Mouse (Mus musculus) midbrain, embryonic 14.5 days (tissue): ENCODE measurements around the gene Mrgprh. TPM values are rescaled to one million over a fixed set of nuclear protein-coding genes. Genes with fewer than 3 reads are reported as not detected.

Experiments
- ATAC-seq: fragments of 200-750 bp; cut with Nextera tagmentation; 2 replicates; pipeline ENCODE4 v1.8.0; 2017; ENCODE audit warnings: moderate number of reproducible peaks, moderate library complexity; ENCODE audit not compliant: low FRiP score, low TSS enrichment
- DNase-seq: peaks from one replicate; pipeline ENCODE4 v3.0.0-alpha.2; 2015
- H3K27ac ChIP-seq: fragments of 300-500 bp; sonication (generic); replicated peaks from 2 replicates; pipeline ENCODE4 v1.5.1; 2014; ENCODE audit warnings: mild to moderate bottlenecking, low read depth, low read length, moderate library complexity
- H3K27me3 ChIP-seq: fragments of 300-500 bp; sonication (generic); 2 replicates; pipeline ENCODE4 v1.6.1; 2014; ENCODE audit warnings: low read length, control low read depth, mixed read lengths; ENCODE audit not compliant: control insufficient read depth, insufficient read depth
- H3K36me3 ChIP-seq: fragments of 300-500 bp; sonication (generic); 2 replicates; pipeline ENCODE4 v1.6.1; 2014; ENCODE audit warnings: low read length, control low read depth; ENCODE audit not compliant: control insufficient read depth, insufficient read depth
- H3K4me1 ChIP-seq: fragments of 300-500 bp; sonication (generic); 2 replicates; pipeline ENCODE4 v1.6.1; 2014; ENCODE audit warnings: mild to moderate bottlenecking, antibody characterized with exemption, low read length, control low read depth; ENCODE audit not compliant: control insufficient read depth, insufficient read depth
- H3K4me2 ChIP-seq: fragments of 300-500 bp; sonication (generic); 2 replicates; pipeline ENCODE4 v1.6.1; 2014; ENCODE audit warnings: mild to moderate bottlenecking, low read length, moderate library complexity
- H3K4me3 ChIP-seq: fragments of 300-500 bp; sonication (generic); replicated peaks from 2 replicates; pipeline ENCODE4 v1.5.1; 2014; ENCODE audit warnings: low read depth, low read length
- H3K9ac ChIP-seq: fragments of 300-500 bp; sonication (generic); replicated peaks from 2 replicates; pipeline ENCODE4 v1.6.1; 2014; ENCODE audit warnings: mild to moderate bottlenecking, low read length, moderate library complexity
- H3K9me3 ChIP-seq: fragments of 300-500 bp; sonication (generic); 2 replicates; pipeline ENCODE4 v1.6.1; 2016; ENCODE audit warnings: low read length, control low read depth, mixed read lengths; ENCODE audit not compliant: control insufficient read depth
- WGBS: fragments of 180-500 bp; shearing (Covaris S2); extraction: QIAGEN DNeasy Blood & Tissue Kit; methylation state at CpG from one replicate; pipeline ENCODE4 v1.1.7; 2014; 5-methylcytosine and 5-hydroxymethylcytosine counted together
- polyA plus RNA-seq: library from polyadenylated mRNA; unstranded; fragments of >200 nt; fragmentation: Nextera tagmentation; extraction: Ambion mirVana; gene quantifications from 2 replicates; pipeline ENCODE4 v1.2.1, GENCODE M21; 2014

Gene Mrgprh
- polyA plus RNA-seq, 1 experiment from 2014 or later, result not detected

- H3K9ac ChIP-seq, result no peak overlapping the region
- DNase-seq (peak; percentile 37), ATAC-seq (no peak; the same call in 1 of the 2 replicates)
- no peaks in the 10 kb centered on the region for H3K27me3 ChIP-seq
- peaks cover 24% of the 10 kb centered on the region for H3K36me3 ChIP-seq
- H3K4me2 ChIP-seq, result no peak overlapping the region
- no peak overlapping the region for H3K27ac ChIP-seq
- no peaks in the 10 kb centered on the region for H3K4me1 ChIP-seq
- WGBS, result 14% methylated on average over 11 of the region's 12 CpGs
- H3K9me3 ChIP-seq, result no peaks in the 10 kb centered on the region
- no peak overlapping the region for H3K4me3 ChIP-seq
Observed at GRCm38 (mm10) chr17:12903372-12904333, 27.8 kb downstream of the Mrgprh start.

GRCm38 (mm10) chr17:12904349-12904748, 28.5 kb downstream of the Mrgprh start:
- no peak for ATAC-seq
- no peak for DNase-seq
- Histone ChIP-seq H3K27ac (no peak overlapping the region), H3K27me3 (no peaks in the 10 kb centered on the region), H3K9ac (no peak overlapping the region), H3K36me3 (peaks cover 24% of the 10 kb centered on the region), H3K4me2 (no peak overlapping the region), H3K4me3 (no peak overlapping the region), H3K9me3 (no peaks in the 10 kb centered on the region), H3K4me1 (no peaks in the 10 kb centered on the region)
- 62% methylated on average over 1 of the region's 1 CpGs for WGBS

GRCm38 (mm10) chr17:12905810-12906209, 30.0 kb downstream of the Mrgprh start:
- Histone ChIP-seq H3K9ac (no peak overlapping the region), H3K4me3 (no peak overlapping the region), H3K36me3 (peaks cover 19% of the 10 kb centered on the region), H3K4me2 (no peak overlapping the region), H3K9me3 (no peaks in the 10 kb centered on the region), H3K4me1 (no peaks in the 10 kb centered on the region), H3K27me3 (no peaks in the 10 kb centered on the region), H3K27ac (no peak overlapping the region)
- ATAC-seq, result no peak
- no peak for DNase-seq
- WGBS, result 91% methylated on average over 4 of the region's 4 CpGs

GRCm38 (mm10) chr17:12906436-12906835, 30.6 kb downstream of the Mrgprh start:
- Histone ChIP-seq H3K4me2 (no peak overlapping the region), H3K9me3 (no peaks in the 10 kb centered on the region), H3K4me3 (no peak overlapping the region), H3K36me3 (peaks cover 25% of the 10 kb centered on the region), H3K9ac (no peak overlapping the region), H3K4me1 (no peaks in the 10 kb centered on the region), H3K27ac (no peak overlapping the region), H3K27me3 (no peaks in the 10 kb centered on the region)
- DNase-seq (no peak), ATAC-seq (no peak)
- WGBS, result 95% methylated on average over 9 of the region's 9 CpGs

GRCm38 (mm10) chr17:12909361-12910280, 33.8 kb downstream of the Mrgprh start, which contains the start of gene Pnldc1:
Gene Pnldc1, minus strand, starts transcription at chr17:12910230.
- H3K9ac ChIP-seq, result no peak within 1 kb of the TSS
- no peak within 1 kb of the TSS for H3K4me3 ChIP-seq
- ATAC-seq, result no peak
- no peak within 1 kb of the TSS for H3K27ac ChIP-seq
- DNase-seq, result no peak
- no peaks in the 10 kb centered on the region for H3K4me1 ChIP-seq
- H3K36me3 ChIP-seq, result peaks cover 53% of the 10 kb centered on the region
- H3K27me3 ChIP-seq, result no peaks in the 10 kb centered on the region
- no peak within 1 kb of the TSS for H3K4me2 ChIP-seq
- H3K9me3 ChIP-seq, result no peaks in the 10 kb centered on the region
- WGBS, result 82% methylated on average over 35 of the region's 35 CpGs

GRCm38 (mm10) chr17:12910391-12910790, 34.6 kb downstream of the Mrgprh start:
- H3K27ac ChIP-seq, result no peak overlapping the region
- DNase-seq, result no peak
- no peaks in the 10 kb centered on the region for H3K9me3 ChIP-seq
- no peaks in the 10 kb centered on the region for H3K27me3 ChIP-seq
- WGBS, result 90% methylated on average over 8 of the region's 8 CpGs
- no peak for ATAC-seq
- H3K4me2 ChIP-seq, result no peak overlapping the region
- H3K4me3 ChIP-seq, result no peak overlapping the region
- H3K4me1 ChIP-seq, result 0 out of 2 replicates have a peak, but pooled peaks cover 7% of the 10 kb centered on the region
- no peak overlapping the region for H3K9ac ChIP-seq
- peaks cover 48% of the 10 kb centered on the region for H3K36me3 ChIP-seq

DNA sequence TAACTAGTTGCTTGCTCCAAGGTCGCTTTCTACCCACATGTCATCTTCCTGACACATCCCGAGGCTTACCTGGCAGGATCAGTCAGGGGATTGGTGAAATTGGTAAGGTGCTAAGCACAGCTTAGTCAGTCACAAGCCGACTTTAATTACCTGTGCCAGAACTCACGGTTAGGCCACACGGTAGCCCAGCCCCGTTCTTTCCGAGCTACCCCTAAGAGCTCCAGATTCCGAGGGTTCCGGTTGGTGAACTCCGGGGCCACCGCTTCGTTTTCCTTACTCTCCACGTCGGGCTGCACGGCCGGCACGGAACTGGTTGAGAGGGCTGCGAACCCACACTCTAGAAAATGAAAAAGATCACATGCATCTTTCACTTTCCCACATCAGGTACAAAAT, 39.6 kb downstream of the Mrgprh start, which contains the start of gene Tcp1:
Gene Tcp1, plus strand, starts transcription at position 214 of the 393 bp plus-strand sequence.
- 2% methylated on average over 18 of the region's 18 CpGs for WGBS
- Histone ChIP-seq H3K27me3 (no peaks in the 10 kb centered on the region), H3K27ac (peak within 1 kb of the TSS; percentile 87), H3K4me3 (peak within 1 kb of the TSS; percentile 95), H3K4me1 (peaks cover 17% of the 10 kb centered on the region; the same call in 1 of the 2 replicates), H3K36me3 (peaks cover 56% of the 10 kb centered on the region), H3K9ac (peak within 1 kb of the TSS; percentile 94), H3K4me2 (peak within 1 kb of the TSS; percentile 89), H3K9me3 (no peaks in the 10 kb centered on the region)
- no peak for ATAC-seq
- no peak for DNase-seq

- H3K9me3 ChIP-seq, result no peaks in the 10 kb centered on the region
- under 1% methylated on average over 56 of the region's 56 CpGs for WGBS
- H3K36me3 ChIP-seq, result peaks cover 57% of the 10 kb centered on the region
- peak; percentile 100 for DNase-seq
- ATAC-seq, result peak; percentile 100
- peak within 1 kb of the TSS; percentile 89 for H3K4me2 ChIP-seq
- H3K4me3 ChIP-seq, result peak within 1 kb of the TSS; percentile 95
- peak within 1 kb of the TSS; percentile 87 for H3K27ac ChIP-seq
- peak within 1 kb of the TSS; percentile 94 for H3K9ac ChIP-seq
- H3K4me1 ChIP-seq, result peaks cover 17% of the 10 kb centered on the region; the same call in 1 of the 2 replicates
- H3K27me3 ChIP-seq, result no peaks in the 10 kb centered on the region
Observed at GRCm38 (mm10) chr17:12915881-12916583, 40.2 kb downstream of the Mrgprh start, which contains the start of gene Mrpl18. Gene Mrpl18, minus strand, starts transcription at chr17:12916345.
